Mouse (Mus musculus): ENCODE results near the gene Apoc4.

The Apoc4 gene

DNA sequence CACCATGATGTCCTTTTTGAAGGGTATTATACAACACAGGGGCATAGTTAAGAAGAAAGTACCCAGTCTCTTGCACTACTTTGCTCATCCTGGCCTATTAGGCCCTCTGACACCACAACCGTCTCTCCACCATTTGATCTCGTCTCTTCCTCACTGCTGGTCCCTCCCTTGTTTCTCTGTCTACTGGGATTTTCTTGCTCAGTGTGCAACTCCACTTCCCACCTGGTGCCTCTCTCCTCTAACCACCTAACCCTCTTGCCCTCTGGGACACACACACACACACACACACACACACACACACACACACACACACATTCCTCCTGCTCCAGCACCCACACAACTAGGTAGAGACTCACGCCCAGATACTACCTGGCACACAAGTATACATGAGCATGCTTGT, 2.4 kb downstream of the Apoc4 start:
- DNase-seq (ENCODE audit: extremely low spot score, low read depth, low spot score): no peak

DNA sequence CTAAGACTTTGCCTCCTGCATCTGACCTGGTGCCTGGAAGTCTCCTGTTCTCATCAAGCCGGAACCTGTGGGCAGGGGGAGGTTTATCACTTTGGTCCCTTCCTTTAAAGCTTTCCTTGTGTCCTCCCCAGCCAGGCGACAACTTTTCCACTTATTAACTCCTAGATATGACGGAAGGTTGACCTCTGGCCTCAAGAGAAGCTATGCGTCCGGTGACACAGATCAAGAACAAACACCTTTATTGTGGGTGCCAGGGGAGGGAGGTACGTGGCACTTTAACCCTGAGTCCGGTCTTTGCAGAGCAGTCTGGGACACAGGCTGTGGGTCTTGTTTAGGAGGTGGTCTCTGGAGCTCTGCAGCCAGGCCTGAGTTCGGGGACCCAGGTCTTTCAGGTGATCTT, 3.4 kb downstream of the Apoc4 start, which contains the start of gene Apoc2:
Gene Apoc2 (minus strand): TSS at position 70 of the 400 bp plus-strand sequence.
- DNase-seq (ENCODE audit: extremely low spot score, low read depth, low spot score): no peak

DNA sequence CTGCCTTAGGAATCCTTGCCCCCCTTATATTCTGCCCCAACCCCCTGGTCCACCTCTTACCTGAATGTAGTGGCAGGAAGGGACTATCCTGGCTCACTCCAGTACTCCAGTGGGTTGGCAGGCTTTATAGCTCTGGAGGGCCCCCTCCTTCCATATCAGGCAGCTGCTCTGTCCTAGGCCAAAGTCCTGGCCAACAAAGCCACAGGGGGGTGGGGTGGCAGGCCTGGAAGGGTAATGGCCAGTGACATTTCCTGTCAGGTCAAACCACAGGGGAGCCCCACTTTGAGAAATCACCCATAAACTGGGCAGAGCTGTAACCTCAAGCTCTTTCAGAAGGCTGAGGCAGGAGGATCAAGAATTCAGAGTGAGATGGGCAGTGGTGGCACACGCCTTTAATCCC, 4.6 kb downstream of the Apoc4 start:
- DNase-seq (ENCODE audit: extremely low spot score, low read depth, low spot score): no peak

DNA sequence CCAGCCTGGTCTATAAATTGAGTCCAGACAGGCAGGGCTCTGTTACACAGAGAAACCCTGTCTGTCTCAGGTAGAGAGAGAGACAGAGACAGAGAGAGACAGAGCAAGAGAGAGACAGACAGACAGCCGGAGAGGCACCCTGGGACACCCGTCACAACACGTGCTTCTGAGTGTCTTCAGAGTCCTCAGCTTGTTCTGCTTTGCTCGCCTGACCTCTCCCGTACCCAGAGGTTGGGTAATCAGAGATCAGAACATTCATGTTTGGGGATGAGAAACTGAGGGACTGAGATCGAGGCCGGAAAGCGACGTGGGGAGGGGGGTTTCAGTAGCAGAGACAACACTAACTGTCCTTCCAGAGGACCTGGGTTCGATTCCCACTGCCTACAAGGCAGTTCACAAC, 5.5 kb downstream of the Apoc4 start:
- no peak for DNase-seq (ENCODE audit: extremely low spot score, low read depth, low spot score)

DNA sequence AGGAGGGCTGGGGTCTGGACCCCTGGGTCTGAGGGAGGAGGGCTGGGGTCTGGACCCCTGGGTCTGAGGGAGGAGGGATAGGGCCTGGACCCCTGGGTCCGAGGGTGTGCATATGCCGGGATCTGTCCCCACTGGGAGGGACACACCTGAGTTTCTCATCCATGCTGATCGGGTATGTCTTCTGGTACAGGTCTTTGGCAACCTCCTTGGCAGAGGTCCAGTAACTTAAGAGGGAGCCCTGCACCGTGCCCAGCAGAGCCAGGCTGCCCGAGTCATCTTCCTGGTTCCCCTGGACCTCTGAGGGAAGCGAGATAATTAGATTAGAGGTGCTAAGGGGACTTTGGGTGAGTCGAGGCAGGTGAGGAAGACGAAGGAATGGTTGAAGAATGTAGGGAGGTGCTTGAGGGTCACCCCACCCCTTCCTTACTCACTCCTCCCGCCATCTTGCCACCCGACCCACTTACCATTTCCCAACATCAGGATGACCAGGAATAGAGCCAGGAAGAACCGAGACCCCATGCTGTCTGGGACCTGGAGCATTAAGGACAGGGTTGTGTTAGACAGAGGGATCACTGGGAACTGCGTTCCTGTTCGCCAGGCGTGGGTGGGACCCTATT, 8.1 kb downstream of the Apoc4 start:
- no peak for DNase-seq (ENCODE audit: extremely low spot score, low read depth, low spot score)

DNA sequence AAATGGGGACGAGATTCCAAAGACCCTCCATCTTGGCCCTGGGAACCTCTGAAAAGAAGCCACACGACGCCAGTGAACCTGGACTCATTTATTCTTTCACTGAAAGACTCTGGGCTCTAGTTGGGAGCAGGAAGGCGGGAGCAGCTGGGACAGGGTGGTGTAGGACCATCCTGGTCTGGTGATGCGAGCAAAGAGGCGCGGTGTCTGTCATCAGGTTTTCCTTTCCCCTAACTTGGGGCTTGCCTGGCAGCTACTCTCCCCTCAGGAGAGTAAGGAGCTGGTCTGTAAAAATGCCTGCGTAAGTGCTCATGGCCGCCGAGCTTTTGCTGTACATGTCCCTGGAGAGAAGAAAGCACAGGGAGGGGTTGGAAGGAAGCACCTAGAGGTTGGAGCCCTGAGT, 9.8 kb downstream of the Apoc4 start:
- no peak for DNase-seq (ENCODE audit: extremely low spot score, low read depth, low spot score)

DNA sequence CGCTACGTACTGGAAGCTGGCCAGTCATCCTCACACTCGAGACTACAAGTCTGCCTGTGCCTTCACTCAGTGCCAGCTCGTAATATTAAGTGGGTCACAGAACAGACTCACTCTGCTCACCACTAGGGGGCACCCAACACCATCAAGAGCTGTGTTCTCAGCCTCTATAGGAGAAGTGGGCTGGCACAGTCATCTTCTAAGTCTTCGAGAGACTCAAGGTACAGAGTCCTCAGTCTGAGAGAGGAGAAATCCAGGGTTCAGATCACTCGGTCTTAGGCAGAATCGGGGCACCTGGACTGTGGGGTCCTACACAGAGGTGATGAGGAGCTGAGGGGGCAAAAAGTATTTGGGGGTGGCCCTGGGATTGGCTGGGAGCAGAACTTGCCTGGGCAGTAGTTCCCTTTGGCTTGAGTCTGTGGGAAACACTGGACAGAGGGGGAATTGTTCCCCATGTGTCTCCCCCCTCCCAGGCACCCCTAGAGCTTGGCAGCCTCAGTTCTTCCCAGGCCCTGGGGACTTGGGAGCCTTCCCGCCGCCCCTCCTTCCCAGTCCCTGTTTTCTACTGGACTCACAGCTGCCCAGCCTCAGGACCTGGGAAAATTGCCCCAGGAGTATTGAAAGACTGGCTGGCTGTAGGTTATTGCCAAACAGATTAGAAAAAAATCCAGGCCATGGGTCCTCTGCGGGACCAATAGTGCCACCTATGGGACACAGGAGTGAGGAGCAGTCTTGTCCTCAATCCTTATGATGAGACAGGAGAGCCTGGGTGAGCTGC, 12.1 kb downstream of the Apoc4 start:
- peak; percentile 87 for DNase-seq (ENCODE audit: extremely low spot score, low read depth, low spot score)

DNA sequence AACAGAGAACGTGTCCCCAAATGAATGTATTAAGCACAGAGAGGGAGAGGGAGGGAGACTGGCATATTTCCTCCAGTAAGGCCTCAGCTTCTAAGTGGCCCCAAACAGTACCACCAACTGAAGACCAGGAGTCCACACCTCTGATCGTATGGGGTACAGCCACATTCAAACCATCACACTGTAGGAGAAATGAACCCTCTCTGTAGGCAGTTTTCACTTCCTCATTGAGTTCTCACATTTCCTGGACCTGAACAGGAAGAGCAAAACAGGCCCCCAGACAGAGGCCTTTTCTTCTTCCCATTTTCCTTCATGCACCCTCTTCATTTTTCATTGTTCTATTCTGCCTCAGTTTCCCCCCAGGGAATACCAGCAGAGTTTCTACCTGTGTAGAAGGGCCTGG, 13.8 kb downstream of the Apoc4 start:
- no peak for DNase-seq (ENCODE audit: extremely low spot score, low read depth, low spot score)

DNA sequence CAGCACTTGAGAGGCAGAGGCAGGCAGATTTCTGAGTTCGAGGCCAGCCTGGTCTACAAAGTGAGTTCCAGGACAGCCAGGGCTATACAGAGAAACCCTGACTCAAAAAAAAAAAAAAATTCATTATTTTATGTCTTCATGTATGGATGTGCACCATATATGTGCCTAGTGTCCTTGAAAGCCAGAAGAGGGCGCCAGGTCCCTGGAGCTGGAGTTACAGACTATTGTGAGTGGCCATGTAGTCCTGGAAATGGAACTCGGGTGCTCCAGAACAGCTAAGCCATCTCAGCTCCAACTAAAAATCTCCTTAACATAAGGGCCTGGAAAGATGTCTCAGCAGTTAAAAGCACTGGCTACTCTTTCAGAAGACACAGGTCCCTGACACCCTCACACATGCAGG, 14.5 kb downstream of the Apoc4 start:
- DNase-seq (ENCODE audit: extremely low spot score, low read depth, low spot score): no peak

DNA sequence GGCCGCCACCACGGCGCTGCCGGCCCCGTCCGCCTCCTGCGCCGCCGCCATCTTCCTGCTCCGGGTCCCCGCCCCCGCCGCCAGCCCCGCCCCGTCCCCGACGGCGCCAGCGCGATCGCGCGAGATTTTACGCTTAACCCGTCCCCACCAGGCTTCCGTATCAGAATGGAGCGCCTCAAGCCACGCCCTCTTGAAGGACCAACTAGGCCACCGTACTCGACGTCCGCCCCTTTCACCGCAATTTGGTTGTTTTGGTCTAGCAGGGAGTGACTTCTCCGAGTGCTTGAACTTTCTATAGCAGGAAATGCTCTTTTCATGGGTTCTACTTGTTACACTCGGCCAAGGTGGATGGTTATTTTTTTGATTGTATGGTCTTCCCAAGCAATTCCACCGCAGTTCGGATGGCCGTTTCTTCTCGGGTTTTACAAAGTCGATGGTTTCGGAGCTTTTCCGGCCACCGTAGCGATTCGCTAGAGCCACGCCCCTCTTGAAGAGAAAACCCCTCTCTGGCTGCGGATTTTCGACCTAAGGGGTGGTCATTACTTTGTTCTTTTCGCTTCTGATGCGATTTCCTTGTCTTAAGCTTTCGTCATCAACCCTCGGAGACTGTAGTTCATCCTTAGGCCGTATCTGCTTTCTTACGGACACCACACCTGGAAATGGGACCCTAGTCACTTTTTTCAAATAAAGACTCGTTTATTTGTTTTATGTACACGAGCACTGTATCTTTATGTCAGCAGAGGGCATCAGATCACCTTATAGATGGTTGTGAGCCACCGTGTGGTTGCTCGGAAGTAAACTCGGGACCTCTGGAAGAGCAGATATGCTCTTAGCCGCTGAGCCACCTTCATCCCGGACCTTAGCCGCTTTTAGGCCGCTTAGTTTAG, 16.1 kb downstream of the Apoc4 start, which contains the start of gene Clptm1:
Gene Clptm1 (minus strand): TSS at position 79 of the 887 bp plus-strand sequence.
- DNase-seq (ENCODE audit: extremely low spot score, low read depth, low spot score): peak; percentile 96

DNA sequence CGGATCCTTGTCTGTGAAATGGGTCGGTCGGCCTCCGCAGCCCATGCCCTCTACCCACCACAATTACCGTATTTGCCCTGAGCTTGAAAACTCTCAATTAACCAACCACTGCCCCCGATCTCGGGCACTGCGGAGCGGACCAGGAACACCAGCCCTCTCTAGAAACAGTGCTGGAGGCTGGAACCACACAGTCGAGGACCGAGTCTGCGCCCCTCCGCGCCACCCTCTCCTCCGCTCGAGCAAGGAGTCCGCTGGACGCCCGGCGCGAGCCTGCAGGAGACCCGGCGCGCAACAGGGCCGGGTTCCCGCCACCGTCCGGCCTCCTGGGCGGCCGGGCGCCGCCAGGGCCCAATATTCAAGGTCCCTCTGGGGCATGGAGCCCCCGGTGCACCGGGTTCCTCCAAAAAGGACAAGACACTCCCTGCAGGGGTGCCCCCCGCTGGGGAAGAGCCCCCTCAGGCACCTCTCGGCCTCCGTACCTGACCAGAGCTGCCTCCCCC, 16.8 kb downstream of the Apoc4 start:
- no peak for DNase-seq (ENCODE audit: extremely low spot score, low read depth, low spot score)

DNA sequence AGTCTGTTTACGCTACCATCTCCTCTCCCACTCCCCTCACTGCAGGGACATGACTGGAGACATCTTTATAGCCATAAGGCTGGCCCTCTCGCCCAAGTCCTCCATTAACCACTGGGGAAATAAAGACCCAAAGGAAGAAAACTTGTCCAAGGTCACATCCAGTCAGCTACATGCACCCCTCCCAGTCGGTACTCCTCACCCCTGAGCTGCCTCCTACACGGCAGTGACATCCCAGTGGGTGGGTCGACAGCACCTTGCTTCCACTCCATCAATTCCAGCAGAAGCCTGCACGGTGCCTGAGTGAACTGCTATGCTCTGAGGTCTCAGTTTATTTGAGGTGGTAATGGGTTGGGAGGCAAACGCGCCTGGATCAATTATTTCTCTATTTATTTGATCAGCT, 17.3 kb downstream of the Apoc4 start:
- DNase-seq (ENCODE audit: extremely low spot score, low read depth, low spot score): no peak

DNA sequence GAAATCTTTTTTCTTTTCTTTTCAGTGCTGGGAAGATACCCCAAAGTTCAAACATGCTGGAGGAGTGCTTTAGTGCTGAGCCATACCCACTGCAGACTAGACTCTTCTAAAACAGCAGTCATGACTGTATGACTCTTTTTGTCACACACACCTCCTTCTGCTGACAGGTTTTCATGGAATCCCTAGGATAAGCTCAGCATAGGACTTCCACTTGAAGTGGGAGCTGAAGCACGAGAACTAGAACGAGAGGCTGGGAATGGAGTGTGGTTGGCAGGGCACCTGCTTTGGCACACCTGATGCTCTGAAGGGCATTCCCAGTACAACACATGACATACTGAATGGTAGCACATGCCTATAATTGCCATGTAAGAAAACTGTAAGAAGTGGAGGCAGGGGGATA, 28.7 kb downstream of the Apoc4 start:
- no peak for DNase-seq (ENCODE audit: extremely low spot score, low read depth, low spot score)

DNA sequence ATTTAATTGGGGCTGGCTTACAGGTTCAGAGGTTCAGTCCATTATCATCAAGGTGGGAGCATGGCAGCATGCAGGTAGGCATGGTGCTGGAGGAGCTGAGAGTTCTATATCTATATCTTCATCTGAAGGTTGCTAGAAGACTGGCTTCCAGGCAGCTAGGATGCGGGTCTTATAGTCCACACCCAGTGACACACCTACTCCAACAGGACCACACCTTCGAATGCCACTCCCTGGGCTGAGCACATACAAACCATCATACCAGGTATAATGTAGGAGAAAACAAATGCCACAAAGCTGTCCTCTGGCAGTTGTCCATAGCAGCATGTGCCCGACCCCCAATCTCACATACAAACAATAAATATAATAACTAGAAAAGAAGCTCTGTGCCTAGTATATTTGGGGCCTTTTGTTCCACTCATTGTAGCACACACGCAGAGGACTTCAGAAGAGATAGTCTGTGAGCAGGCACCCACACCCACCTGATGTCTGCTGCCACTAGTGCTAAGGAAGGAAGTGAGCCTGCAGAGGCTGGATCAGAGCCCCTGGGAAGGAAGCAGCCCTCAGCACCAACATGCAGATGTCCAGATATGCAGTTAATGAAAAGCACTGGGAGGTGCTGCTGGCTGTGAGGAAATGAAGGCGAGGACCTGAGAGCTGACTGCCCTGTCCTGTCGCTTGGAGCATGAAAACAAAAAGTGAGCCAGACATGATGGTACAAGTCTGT, 30.1 kb downstream of the Apoc4 start:
- no peak for DNase-seq (ENCODE audit: extremely low spot score, low read depth, low spot score)

DNA sequence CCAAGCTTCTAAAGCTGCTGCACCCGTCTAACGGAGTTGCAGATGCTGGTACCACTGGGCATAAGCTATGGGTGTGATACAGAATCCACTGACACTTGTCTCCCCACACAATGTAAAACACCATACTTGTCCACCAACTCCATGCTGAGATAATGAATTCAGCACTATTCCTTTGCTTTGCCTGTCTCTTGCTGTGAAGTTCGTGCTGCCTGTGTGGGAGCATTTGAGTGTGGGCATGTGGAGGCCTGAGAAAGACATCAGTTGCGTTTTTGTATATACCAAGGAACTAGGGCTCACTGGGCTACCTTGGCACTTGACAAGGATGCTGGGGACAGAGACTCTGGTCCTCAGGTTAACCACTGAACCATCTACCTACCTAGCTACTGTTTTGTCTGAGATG, 40.1 kb downstream of the Apoc4 start:
- DNase-seq (ENCODE audit: extremely low spot score, low read depth, low spot score): no peak

DNA sequence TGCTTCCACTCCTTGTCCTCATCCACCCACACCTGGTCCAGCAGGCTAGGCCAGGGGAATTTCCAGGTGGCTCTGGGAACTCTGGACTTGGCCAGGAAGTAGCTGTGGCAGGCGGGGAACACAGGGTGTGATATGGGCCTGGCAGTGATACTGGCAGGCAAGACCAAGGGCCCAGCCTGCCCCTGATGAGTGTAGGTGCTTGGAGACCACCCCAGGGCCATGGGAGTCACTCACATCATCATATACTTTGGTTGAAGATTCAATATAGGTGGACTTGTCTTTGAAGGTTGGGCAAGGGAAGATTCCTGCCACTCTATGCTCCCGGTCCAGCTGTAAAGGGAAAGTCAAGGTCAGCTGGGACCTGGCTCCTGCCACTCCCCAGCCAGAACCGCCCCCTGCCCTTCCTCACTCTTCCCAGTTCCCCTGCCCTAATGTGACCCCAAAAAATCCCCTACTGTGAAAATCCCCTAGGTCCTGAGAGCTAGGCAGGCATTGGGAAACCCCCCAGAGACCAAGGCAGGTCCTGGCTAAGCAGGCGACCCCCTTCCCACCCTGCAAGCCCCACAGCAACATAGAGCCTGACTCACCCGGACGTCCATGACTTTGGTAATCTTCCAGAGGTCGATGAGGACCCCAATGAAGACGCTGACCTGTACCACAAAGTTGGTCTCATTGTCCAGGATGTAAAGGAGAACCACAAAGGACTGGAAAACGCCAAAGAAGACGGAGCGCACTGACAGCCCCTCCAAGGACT, 46.0 kb downstream of the Apoc4 start:
- DNase-seq (ENCODE audit: extremely low spot score, low read depth, low spot score): no peak

DNA sequence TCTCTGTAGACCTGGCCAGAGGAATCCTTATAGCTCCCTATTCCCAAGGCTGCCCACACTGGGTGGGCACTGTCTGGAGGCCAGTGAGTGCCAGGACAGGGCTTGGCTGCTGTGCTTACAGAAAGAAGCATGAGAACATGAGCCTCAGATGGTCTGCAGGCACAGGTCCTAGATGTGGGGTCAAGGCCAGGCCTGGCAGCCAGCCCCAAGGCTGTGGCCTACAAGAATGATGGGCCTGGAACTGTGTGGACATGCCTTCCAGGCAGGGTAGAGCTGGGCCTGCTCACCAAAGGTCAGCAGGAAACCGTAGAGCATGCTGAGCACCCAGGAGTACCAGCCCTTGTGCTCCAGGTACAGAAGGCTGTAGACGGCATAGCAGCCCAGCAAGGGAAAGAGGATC, 46.7 kb downstream of the Apoc4 start:
- no peak for DNase-seq (ENCODE audit: extremely low spot score, low read depth, low spot score)

DNA sequence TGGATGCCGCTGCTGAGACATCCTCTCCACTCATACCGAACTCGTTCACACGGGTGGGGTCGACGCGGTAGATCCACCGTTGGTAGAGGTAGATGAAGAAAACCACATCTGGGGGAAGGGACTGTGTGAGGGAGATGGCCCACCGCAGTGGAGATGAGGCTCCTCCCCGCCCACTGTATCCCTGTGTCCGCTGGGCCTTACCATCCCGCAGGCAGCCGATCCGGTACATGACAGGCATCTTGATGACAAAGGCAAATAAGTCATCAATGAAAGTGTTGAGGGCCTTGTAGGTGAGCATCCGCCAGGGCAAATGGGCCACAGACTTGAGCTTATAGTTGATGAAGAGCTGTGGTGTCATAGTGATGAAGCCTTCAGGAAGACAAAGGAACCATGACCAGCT, 47.4 kb downstream of the Apoc4 start:
- DNase-seq (ENCODE audit: extremely low spot score, low read depth, low spot score): no peak

DNA sequence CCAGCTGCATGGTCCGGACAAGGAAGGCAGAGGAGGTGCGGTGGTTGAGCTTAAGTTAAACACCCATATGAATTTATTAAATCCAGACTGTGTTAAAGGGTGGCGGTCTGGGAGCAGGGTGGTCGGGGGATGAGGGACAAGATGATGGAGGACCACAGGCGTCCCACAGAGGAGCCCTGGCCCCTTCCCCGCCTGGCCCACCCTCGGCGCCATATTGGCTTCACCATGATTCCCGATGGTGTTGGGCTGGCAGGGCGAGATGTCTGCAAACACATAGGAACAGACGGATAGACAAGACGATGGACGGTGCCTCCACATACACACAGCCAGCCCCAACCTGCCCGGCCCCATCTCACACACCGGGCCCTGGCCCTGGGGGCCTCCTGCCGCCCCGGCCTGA, 48.1 kb downstream of the Apoc4 start:
- DNase-seq (ENCODE audit: extremely low spot score, low read depth, low spot score): no peak

DNA sequence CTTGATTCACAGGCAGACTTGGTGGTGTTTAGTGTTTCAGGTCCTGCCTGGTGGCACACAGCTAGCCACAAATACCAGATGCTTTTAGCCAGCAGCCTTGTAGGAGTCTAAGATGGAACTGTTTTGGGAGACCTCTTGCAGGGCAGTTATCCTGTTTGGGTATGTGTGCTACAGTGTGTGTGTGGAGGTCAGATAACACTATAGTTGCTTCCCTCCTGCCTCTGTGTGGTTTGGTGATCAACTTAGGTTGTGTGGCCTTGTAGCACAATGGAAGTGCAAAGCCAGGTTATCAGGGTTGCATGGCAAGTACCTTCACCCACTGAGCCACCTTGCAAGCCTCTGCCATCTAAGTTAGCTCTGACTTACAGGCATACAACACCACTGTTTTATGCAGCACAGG, 48.6 kb downstream of the Apoc4 start:
- no peak for DNase-seq (ENCODE audit: extremely low spot score, low read depth, low spot score)
